Mouse (Mus musculus) ES-Bruce4 (cell line): ENCODE measurements around the gene Gjc1. TPM values are rescaled to one million over a fixed set of nuclear protein-coding genes. Genes with fewer than 3 reads are reported as not detected.
A peak's percentile ranks its signal among the peaks of the same experiment; 100 is the strongest.

Source experiments
- H3K27ac ChIP-seq: 2 replicates; pipeline ENCODE4 v1.5.1; 2012; ENCODE audit warnings: low read length, inconsistent platforms; ENCODE audit not compliant: insufficient read depth
- H3K27me3 ChIP-seq: 2 replicates; pipeline ENCODE4 v1.6.1; 2012; ENCODE audit warnings: mild to moderate bottlenecking, low read length, inconsistent platforms; ENCODE audit not compliant: control insufficient read depth, poor library complexity, insufficient read depth, severe bottlenecking
- H3K36me3 ChIP-seq: 2 replicates; pipeline ENCODE4 v1.6.1; 2012; ENCODE audit warnings: inconsistent platforms, mild to moderate bottlenecking, low read length, moderate library complexity; ENCODE audit not compliant: control insufficient read depth, poor library complexity, insufficient read depth, severe bottlenecking
- H3K4me1 ChIP-seq: one replicate; pipeline ENCODE4 v1.8.1; 2011; ENCODE audit warnings: low read length; ENCODE audit not compliant: control insufficient read depth, insufficient read depth
- H3K4me3 ChIP-seq: 2 replicates; pipeline ENCODE4 v1.5.1; 2011; ENCODE audit warnings: low read depth, mild to moderate bottlenecking, low read length
- H3K9ac ChIP-seq: 2 replicates; pipeline ENCODE4 v1.6.1; 2012; ENCODE audit warnings: low read depth, mild to moderate bottlenecking, inconsistent platforms; ENCODE audit not compliant: poor library complexity, severe bottlenecking
- H3K9me3 ChIP-seq: replicated peaks from 2 replicates; pipeline ENCODE4 v1.6.1; 2012; ENCODE audit warnings: mild to moderate bottlenecking, low read length, inconsistent platforms; ENCODE audit not compliant: control insufficient read depth, poor library complexity, insufficient read depth, severe bottlenecking
- CTCF ChIP-seq: IDR thresholded peaks from one replicate; pipeline ENCODE4 v1.8.1; 2011; ENCODE audit warnings: low read depth, low read length
- EP300 ChIP-seq: IDR thresholded peaks from 2 replicates; pipeline ENCODE4 v1.6.1; 2011; ENCODE audit warnings: low read depth, low read length; ENCODE audit not compliant: insufficient read depth
- POLR2A ChIP-seq: IDR thresholded peaks from one replicate; pipeline ENCODE4 v1.8.1; 2011; ENCODE audit warnings: low read length; ENCODE audit not compliant: insufficient read depth
- polyA plus RNA-seq: library from polyadenylated mRNA; stranded (reverse); fragments of >200 nt; gene quantifications from 2 replicates; pipeline ENCODE4 v1.2.4, GENCODE M21; 2011; ENCODE audit warnings: low read depth; ENCODE audit not compliant: missing spikeins, insufficient read depth, insufficient read length

Gjc1 gene
- polyA plus RNA-seq, result 67.4 and 71.0 TPM in 2 replicates

- TF ChIP-seq CTCF (no peak), POLR2A (no peak), EP300 (no peak)
- H3K9me3 ChIP-seq, result no peaks in the 10 kb centered on the region
- H3K36me3 ChIP-seq, result no peaks in the 10 kb centered on the region
- H3K27ac ChIP-seq, result peak within 1 kb of the TSS; percentile 97
- peaks cover 3% of the 10 kb centered on the region for H3K4me1 ChIP-seq
- H3K27me3 ChIP-seq, result no peaks in the 10 kb centered on the region
- H3K4me3 ChIP-seq, result peak within 1 kb of the TSS; percentile 65
- peak within 1 kb of the TSS; percentile 100 for H3K9ac ChIP-seq
These were observed at the start of gene Gjc1 for GRCm38 (mm10) chr11:102819021-102819782. Gene Gjc1 (minus strand): TSS chr11:102819700.

DNA sequence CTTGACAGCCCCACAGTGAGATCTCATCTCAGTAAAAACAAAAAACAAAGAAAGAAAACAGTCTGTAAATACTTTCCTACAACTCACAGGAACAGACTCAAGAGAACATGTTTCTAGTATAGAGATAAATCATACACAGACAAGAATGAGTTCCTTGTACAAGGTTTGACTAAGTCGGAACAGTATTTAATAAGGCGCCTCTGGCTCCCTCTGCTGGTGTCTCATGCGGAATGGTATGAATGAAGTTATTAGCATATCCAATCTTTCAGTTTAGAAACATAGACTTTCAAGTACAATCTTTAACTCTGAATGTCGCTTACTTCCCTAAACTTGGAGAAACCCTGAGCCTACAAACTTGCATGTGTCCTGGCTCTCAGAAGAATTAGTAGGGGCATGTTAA lies 44.8 kb upstream of the Gjc1 start:
- Histone ChIP-seq H3K4me3 (no peak overlapping the region), H3K27ac (no peak overlapping the region), H3K9me3 (no peaks in the 10 kb centered on the region), H3K27me3 (no peaks in the 10 kb centered on the region), H3K4me1 (no peaks in the 10 kb centered on the region), H3K36me3 (peaks cover 68% of the 10 kb centered on the region), H3K9ac (no peak overlapping the region)
- TF ChIP-seq EP300 (no peak), POLR2A (no peak), CTCF (no peak)

- H3K4me3 ChIP-seq, result no peak overlapping the region
- H3K4me1 ChIP-seq, result no peaks in the 10 kb centered on the region
- H3K36me3 ChIP-seq, result peaks cover 63% of the 10 kb centered on the region
- H3K27me3 ChIP-seq, result no peaks in the 10 kb centered on the region
- H3K9me3 ChIP-seq, result no peaks in the 10 kb centered on the region
- no peak overlapping the region for H3K27ac ChIP-seq
- H3K9ac ChIP-seq, result no peak overlapping the region
- TF ChIP-seq EP300 (no peak), CTCF (no peak), POLR2A (no peak)
These were observed 40.4 kb upstream of the Gjc1 start for GRCm38 (mm10) chr11:102859933-102860332.

- H3K4me1 ChIP-seq, result no peaks in the 10 kb centered on the region
- no peak overlapping the region for H3K27ac ChIP-seq
- no peak overlapping the region for H3K9ac ChIP-seq
- TF ChIP-seq EP300, result no peak
- no peak for TF ChIP-seq CTCF
- TF ChIP-seq POLR2A, result no peak
- peaks cover 63% of the 10 kb centered on the region for H3K36me3 ChIP-seq
- H3K4me3 ChIP-seq, result no peak overlapping the region
- H3K9me3 ChIP-seq, result no peaks in the 10 kb centered on the region
- no peaks in the 10 kb centered on the region for H3K27me3 ChIP-seq
These were observed 39.5 kb upstream of the Gjc1 start for GRCm38 (mm10) chr11:102858951-102859350.

DNA sequence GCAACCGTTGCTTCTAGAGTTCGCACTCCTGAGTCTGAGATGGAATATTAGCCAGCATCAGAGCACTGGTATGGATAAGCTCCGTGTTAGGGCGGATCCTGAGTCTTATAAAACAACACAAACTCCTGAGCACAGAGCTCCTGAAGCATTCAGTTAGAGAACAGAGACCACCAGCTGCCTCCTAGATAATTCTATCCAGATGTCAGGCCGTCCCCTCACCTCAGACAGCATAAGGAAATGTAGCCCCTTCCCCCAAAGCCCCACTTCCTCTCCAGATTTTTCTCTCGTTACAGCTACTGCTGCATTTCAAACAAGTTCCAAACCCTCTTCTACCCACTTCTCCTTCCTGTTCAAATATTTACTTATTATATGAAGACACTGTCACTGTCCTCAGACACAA lies 36.4 kb upstream of the Gjc1 start:
- H3K9me3 ChIP-seq, result no peaks in the 10 kb centered on the region
- H3K27me3 ChIP-seq, result no peaks in the 10 kb centered on the region
- H3K4me1 ChIP-seq, result no peaks in the 10 kb centered on the region
- no peak overlapping the region for H3K27ac ChIP-seq
- no peak overlapping the region for H3K4me3 ChIP-seq
- H3K36me3 ChIP-seq, result peaks cover 49% of the 10 kb centered on the region
- TF ChIP-seq POLR2A, result no peak
- TF ChIP-seq CTCF, result no peak
- no peak for TF ChIP-seq EP300
- no peak overlapping the region for H3K9ac ChIP-seq

DNA sequence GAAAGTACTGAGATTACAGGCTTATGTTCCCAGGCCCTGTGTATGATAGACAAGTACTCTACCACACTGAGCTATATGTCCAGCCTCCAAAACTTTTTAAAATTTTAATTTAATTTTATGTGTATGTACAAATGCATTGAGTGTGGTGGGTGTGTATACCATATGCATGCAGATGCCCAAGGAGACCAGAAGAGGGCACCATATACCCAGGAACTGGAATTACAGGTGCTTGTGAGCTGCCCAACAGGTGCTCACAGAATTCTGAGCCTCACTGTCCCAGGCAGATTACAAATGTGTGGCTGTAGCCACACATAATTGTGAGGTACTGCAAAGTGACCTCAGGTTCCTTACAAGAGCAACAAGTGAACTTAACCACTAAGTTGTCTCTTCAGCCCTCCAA lies 34.3 kb upstream of the Gjc1 start:
- H3K4me1 ChIP-seq, result no peaks in the 10 kb centered on the region
- H3K9me3 ChIP-seq, result no peaks in the 10 kb centered on the region
- H3K36me3 ChIP-seq, result peaks cover 46% of the 10 kb centered on the region
- H3K9ac ChIP-seq, result no peak overlapping the region
- H3K4me3 ChIP-seq, result no peak overlapping the region
- no peak for TF ChIP-seq EP300
- peak; percentile 43 for TF ChIP-seq CTCF
- no peak for TF ChIP-seq POLR2A
- no peaks in the 10 kb centered on the region for H3K27me3 ChIP-seq
- no peak overlapping the region for H3K27ac ChIP-seq
